Mouse (Mus musculus) hindbrain, embryonic 11.5 days (tissue): Measurements from ENCODE around the gene Acvr1. TPM values are rescaled to one million over a fixed set of nuclear protein-coding genes. Genes with fewer than 3 reads are reported as not detected.

Source experiments
- ATAC-seq: fragments of 200-750 bp; cut with Nextera tagmentation; 2 replicates; pipeline ENCODE4 v1.8.0; 2017; ENCODE audit warnings: mild to moderate bottlenecking, moderate TSS enrichment, moderate library complexity; ENCODE audit not compliant: low FRiP score
- DNase-seq: peaks from one replicate; pipeline ENCODE4 v3.0.0-alpha.2; 2015; ENCODE audit warnings: low spot score
- H3K27ac ChIP-seq: fragments of 300-500 bp; sonication (generic); 2 replicates; pipeline ENCODE4 v1.5.1; 2014; ENCODE audit warnings: mild to moderate bottlenecking, low read depth, low read length
- H3K27me3 ChIP-seq: fragments of 300-500 bp; sonication (generic); 2 replicates; pipeline ENCODE4 v1.6.1; 2014; ENCODE audit warnings: mild to moderate bottlenecking, low read length, moderate library complexity, mixed read lengths; ENCODE audit not compliant: control insufficient read depth, insufficient read depth
- H3K36me3 ChIP-seq: fragments of 300-500 bp; sonication (generic); 2 replicates; pipeline ENCODE4 v1.6.1; 2014; ENCODE audit warnings: mild to moderate bottlenecking, low read length, moderate library complexity, mixed read lengths; ENCODE audit not compliant: control insufficient read depth, insufficient read depth
- H3K4me1 ChIP-seq: fragments of 300-500 bp; sonication (generic); replicated peaks from 2 replicates; pipeline ENCODE4 v1.6.1; 2014; ENCODE audit warnings: low read length, mixed read lengths; ENCODE audit not compliant: control insufficient read depth, insufficient read depth
- H3K4me2 ChIP-seq: fragments of 300-500 bp; sonication (generic); replicated peaks from 2 replicates; pipeline ENCODE4 v1.6.1; 2014; ENCODE audit warnings: mild to moderate bottlenecking, low read depth, low read length
- H3K4me3 ChIP-seq: fragments of 300-500 bp; sonication (generic); 2 replicates; pipeline ENCODE4 v1.5.1; 2014; ENCODE audit warnings: low read depth, low read length
- H3K9ac ChIP-seq: fragments of 300-500 bp; sonication (generic); 2 replicates; pipeline ENCODE4 v1.6.1; 2014; ENCODE audit warnings: low read depth, low read length
- H3K9me3 ChIP-seq: fragments of 300-500 bp; sonication (generic); 2 replicates; pipeline ENCODE4 v1.6.1; 2016; ENCODE audit warnings: low read length; ENCODE audit not compliant: control insufficient read depth
- WGBS: fragments of 180-500 bp; shearing (Covaris S2); extraction: QIAGEN DNeasy Blood & Tissue Kit; methylation state at CpG from one replicate; pipeline ENCODE4 v1.1.7; 2014; 5-methylcytosine and 5-hydroxymethylcytosine counted together
- polyA plus RNA-seq: library from polyadenylated mRNA; unstranded; fragments of >200 nt; fragmentation: Nextera tagmentation; extraction: Ambion mirVana; gene quantifications from 2 replicates; pipeline ENCODE4 v1.2.1, GENCODE M21; 2014

Gene Acvr1
- polyA plus RNA-seq, 1 experiment from 2014 or later = 6.0 TPM

DNA sequence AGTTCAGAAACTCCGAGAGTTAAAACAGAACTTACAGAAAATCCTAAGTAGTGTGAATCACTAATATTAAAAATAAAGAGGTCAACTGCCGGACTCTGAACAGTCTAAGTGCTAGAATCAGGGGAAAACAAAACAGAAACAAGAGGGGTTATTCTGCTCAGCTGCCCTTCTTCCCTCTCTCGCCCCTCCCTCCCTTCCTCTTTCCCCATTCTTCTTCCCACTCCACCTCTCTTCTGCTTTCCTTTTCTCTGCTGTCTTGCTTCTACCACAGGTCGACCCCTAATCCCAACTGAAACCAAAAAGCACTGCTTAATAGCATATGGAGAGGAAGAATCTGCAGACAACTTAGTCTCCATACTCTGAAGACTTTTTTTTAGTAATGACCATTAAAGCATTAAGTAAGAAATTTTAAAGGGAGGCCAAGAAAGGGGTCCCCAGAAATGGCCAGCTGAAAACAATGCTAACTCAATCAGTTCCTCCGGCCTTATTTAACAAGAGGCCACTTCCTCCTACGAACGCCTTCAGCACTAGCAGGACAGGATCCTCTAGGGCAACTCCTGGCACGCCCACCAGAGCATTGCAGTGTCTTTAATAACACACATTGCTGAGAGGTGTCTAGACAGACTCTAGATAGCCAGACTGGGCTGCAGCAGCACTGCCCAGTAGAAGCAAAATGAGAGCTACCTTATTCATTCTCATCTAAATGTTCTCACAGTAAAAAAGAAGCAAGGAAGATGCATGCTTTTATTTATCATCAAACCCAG is 70.1 kb downstream of the Acvr1 start:
- no peaks in the 10 kb centered on the region for H3K9me3 ChIP-seq
- H3K27ac ChIP-seq = no peak overlapping the region
- H3K4me1 ChIP-seq = no peaks in the 10 kb centered on the region
- no peak overlapping the region for H3K4me3 ChIP-seq
- no peak overlapping the region for H3K4me2 ChIP-seq
- no peaks in the 10 kb centered on the region for H3K36me3 ChIP-seq
- no peak for DNase-seq
- ATAC-seq = no peak
- no peaks in the 10 kb centered on the region for H3K27me3 ChIP-seq
- WGBS = 83% methylated on average over 8 of the region's 8 CpGs
- no peak overlapping the region for H3K9ac ChIP-seq

DNA sequence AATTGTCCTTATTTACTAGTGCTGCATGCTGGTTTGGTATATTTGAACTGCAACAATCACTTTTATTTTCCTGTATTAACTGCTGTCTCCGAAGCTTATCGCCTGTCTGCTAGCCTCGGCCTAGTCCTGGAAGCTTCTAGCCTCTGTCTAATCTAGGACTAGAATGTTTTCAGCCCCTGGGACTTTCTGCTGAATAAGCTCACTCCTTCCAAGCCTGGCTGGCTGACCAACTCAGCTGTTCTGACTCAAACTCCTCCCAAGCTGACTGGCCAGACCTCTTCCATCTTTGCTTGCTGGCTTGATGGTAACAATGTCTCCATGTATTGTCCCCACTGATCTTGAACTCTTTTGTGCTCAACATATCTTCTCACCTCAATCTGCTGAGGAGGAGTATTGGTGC is 71.7 kb downstream of the Acvr1 start:
- Histone ChIP-seq H3K27me3 (no peaks in the 10 kb centered on the region), H3K9me3 (no peaks in the 10 kb centered on the region), H3K4me1 (no peaks in the 10 kb centered on the region), H3K9ac (no peak overlapping the region), H3K4me2 (no peak overlapping the region), H3K36me3 (no peaks in the 10 kb centered on the region), H3K4me3 (no peak overlapping the region), H3K27ac (no peak overlapping the region)
- ATAC-seq (no peak), DNase-seq (no peak)
- 95% methylated on average over 3 of the region's 3 CpGs for WGBS

DNA sequence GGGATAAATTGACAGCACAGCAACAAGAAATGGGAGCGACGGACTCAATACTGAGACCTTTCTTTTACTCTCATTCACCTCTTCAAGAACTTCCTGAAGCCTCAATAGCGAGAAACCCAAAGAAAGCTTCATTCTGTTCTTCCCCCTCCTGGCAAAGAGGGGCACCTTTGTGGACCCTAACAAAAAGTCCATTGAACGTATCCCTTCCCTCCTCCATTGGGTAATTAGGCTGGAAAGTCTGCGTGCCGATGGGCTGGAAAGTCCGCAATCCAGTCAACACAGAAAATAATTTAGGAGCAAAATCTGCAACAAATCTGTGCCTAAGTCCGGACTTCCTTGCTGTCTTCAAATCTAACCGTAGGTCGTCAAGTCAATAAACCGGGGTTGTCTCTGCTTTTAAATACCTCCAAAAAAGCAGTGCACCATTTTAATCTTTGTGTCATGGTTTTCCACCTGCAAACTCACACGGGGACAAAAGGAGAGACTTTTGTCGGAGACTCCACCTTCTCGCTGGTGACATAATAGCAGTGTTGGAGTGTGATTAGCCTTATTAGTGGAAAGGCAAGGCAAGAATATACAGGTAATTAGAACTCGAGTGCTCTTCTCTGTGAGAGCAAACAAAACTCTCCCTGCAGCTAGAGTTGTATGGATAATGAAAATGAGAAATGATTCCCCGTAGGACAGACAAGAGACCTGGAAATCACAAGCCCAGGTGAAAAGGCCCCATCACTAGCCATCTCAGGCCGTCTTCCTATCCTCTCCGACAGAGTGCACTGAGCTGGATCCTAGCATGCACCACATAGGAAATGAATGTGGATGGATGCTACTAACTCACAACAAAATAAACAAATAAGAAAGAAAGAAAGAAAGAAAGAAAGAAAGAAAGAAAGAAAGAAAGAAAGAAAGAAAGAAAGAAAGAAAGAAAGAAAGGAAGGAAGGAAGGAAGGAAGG is 73.0 kb downstream of the Acvr1 start:
- ATAC-seq (no peak), DNase-seq (no peak)
- Histone ChIP-seq H3K27ac (no peak overlapping the region), H3K27me3 (no peaks in the 10 kb centered on the region), H3K4me2 (no peak overlapping the region), H3K36me3 (no peaks in the 10 kb centered on the region), H3K9me3 (no peaks in the 10 kb centered on the region), H3K4me3 (no peak overlapping the region), H3K4me1 (no peaks in the 10 kb centered on the region), H3K9ac (no peak overlapping the region)
- WGBS = 57% methylated on average over 18 of the region's 18 CpGs

- 87% methylated on average over 9 of the region's 9 CpGs for WGBS
- Histone ChIP-seq H3K9me3 (no peaks in the 10 kb centered on the region), H3K9ac (no peak overlapping the region), H3K27me3 (no peaks in the 10 kb centered on the region), H3K36me3 (no peaks in the 10 kb centered on the region), H3K4me2 (no peak overlapping the region), H3K4me3 (no peak overlapping the region), H3K27ac (no peak overlapping the region), H3K4me1 (no peaks in the 10 kb centered on the region)
- DNase-seq = no peak
- no peak for ATAC-seq
Measured at GRCm38 (mm10) chr2:58489275-58489674, 77.7 kb downstream of the Acvr1 start.

DNA sequence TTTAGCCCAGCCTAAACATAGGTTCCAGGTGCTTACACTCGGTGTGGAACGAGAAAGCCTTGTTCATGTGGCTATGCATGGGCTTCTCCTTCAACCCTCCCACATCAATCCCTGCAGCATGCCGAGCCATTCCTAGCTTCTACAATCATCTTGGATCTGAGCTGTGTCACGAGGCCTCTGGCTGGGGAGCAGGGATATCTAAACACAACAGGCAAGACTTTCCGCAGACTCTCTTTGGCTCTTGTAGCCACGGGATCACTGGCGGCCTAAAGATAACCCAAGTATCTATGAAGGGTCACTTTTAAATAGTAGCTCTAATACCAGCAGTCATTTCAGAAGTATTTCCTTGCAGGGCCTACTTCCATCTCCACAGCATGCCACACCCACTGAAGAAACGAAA is 78.6 kb downstream of the Acvr1 start:
- H3K9ac ChIP-seq = no peak overlapping the region
- H3K4me2 ChIP-seq = no peak overlapping the region
- no peak for ATAC-seq
- no peaks in the 10 kb centered on the region for H3K9me3 ChIP-seq
- H3K27me3 ChIP-seq = no peaks in the 10 kb centered on the region
- no peak overlapping the region for H3K4me3 ChIP-seq
- no peaks in the 10 kb centered on the region for H3K4me1 ChIP-seq
- DNase-seq = no peak
- no peaks in the 10 kb centered on the region for H3K36me3 ChIP-seq
- H3K27ac ChIP-seq = no peak overlapping the region
- 92% methylated on average over 8 of the region's 8 CpGs for WGBS

DNA sequence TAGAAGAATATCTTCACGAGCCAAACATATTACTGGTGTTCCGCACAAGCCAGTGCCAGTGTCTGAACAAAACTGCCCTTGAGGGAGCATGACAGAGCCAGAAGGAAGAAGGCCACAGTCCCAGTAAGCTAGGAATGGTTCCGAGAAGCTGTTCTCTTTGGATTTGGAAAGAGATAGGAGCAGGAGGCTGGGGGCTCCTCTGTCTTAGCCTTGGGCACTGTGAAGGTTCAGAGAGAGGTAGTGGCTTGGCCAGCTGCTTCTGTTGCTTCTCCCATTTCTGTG is 79.7 kb downstream of the Acvr1 start:
- 92% methylated on average over 3 of the region's 3 CpGs for WGBS
- Histone ChIP-seq H3K9ac (no peak overlapping the region), H3K27me3 (no peaks in the 10 kb centered on the region), H3K4me3 (no peak overlapping the region), H3K4me1 (no peaks in the 10 kb centered on the region), H3K9me3 (no peaks in the 10 kb centered on the region), H3K4me2 (no peak overlapping the region), H3K36me3 (no peaks in the 10 kb centered on the region), H3K27ac (no peak overlapping the region)
- DNase-seq = no peak
- no peak for ATAC-seq

DNA sequence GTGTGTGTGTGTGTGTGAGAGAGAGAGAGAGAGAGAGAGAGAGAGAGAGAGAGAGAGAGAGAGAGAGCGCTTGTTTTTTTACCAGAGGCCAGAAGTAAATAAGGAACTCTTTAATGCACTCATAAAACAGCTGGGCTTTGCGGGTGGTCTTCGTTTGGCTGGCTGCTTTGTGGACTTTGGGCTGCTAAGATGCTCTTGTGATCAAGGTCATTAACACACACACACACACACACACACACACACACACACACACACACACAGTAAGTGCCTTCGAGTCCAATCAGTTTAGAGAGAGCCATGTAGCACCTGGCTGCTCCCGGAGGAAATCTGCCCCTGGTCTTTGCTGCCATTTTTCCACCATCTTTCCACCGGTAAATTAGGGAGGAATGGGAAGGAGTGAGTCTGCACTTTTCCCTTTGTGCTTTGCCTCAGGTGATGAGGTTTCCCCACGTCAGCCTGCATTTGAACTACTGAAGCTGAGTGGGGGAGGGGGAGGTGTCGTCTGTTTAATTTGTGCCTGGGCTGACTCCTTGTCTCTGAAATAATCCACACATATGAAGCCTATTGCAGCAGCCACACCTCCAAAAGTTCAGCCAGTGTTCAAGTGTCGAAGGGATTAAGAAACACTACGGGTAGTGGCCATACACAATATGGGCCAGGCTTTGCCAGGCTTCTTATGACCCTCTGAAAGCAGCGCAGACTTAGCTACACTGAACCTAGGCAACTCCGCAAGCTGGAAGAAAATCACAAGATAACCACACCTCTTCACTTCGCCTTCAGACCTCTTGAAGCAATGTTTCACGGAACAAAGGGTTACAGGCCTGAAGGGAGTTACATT is 80.3 kb downstream of the Acvr1 start:
- no peak for DNase-seq
- Histone ChIP-seq H3K4me2 (no peak overlapping the region), H3K27me3 (no peaks in the 10 kb centered on the region), H3K4me3 (no peak overlapping the region), H3K4me1 (no peaks in the 10 kb centered on the region), H3K36me3 (no peaks in the 10 kb centered on the region), H3K9me3 (no peaks in the 10 kb centered on the region), H3K9ac (no peak overlapping the region), H3K27ac (no peak overlapping the region)
- ATAC-seq = no peak
- WGBS = 78% methylated on average over 14 of the region's 14 CpGs

GRCm38 (mm10) chr2:58485683-58486082 is 81.3 kb downstream of the Acvr1 start:
- H3K27ac ChIP-seq = no peak overlapping the region
- no peaks in the 10 kb centered on the region for H3K9me3 ChIP-seq
- no peaks in the 10 kb centered on the region for H3K36me3 ChIP-seq
- H3K4me2 ChIP-seq = no peak overlapping the region
- no peak for DNase-seq
- 91% methylated on average over 3 of the region's 3 CpGs for WGBS
- no peaks in the 10 kb centered on the region for H3K4me1 ChIP-seq
- no peak for ATAC-seq
- H3K4me3 ChIP-seq = no peak overlapping the region
- H3K27me3 ChIP-seq = no peaks in the 10 kb centered on the region
- H3K9ac ChIP-seq = no peak overlapping the region
